Mouse (Mus musculus) cortical plate, adult 2 months (tissue): ENCODE results near the gene Btbd3.

Experiments
- CTCF ChIP-seq: fragments of 200-500 bp; IDR thresholded peaks from 2 replicates; pipeline ENCODE4 v1.5.1; 2011; ENCODE audit warnings: mild to moderate bottlenecking, control low read depth, low read length; ENCODE audit not compliant: insufficient read depth; ENCODE audit errors: extremely low read depth
- POLR2A ChIP-seq: fragments of 200-500 bp; IDR thresholded peaks from 2 replicates; pipeline ENCODE4 v1.6.1; 2011; ENCODE audit warnings: mild to moderate bottlenecking, low read length, control low read depth; ENCODE audit not compliant: insufficient read depth; ENCODE audit errors: extremely low read depth

- TF ChIP-seq CTCF (no peak), POLR2A (no peak)
Measured at GRCm38 (mm10) chr2:138515531-138515930, 259.2 kb downstream of the Btbd3 start.
